Mouse (Mus musculus) embryo, embryonic 11.5 days (tissue): ENCODE data around the gene Ggt1.
"Not testable (repeated sequence)": the region's sequence is repeated elsewhere in the genome, so short reads cannot be mapped to it uniquely, and the experiment has no call there.

Experiments
- DNase-seq: peaks from one replicate; pipeline ENCODE4 v3.0.0-alpha.2; 2012; ENCODE audit warnings: low read depth, low spot score

Gene Ggt1

GRCm38 (mm10) chr10:75561071-75561654 lies at the start of gene Ggt1:
Ggt1 (plus strand) TSS chr10:75561604.
- DNase-seq: no peak

- no peak for DNase-seq
Measured at GRCm38 (mm10) chr10:75511897-75512296, 49.5 kb upstream of the Ggt1 start.

- DNase-seq: no peak
Measured at GRCm38 (mm10) chr10:75512796-75513195, 48.6 kb upstream of the Ggt1 start.

- no peak for DNase-seq
Measured at GRCm38 (mm10) chr10:75513306-75514067, 47.9 kb upstream of the Ggt1 start.

GRCm38 (mm10) chr10:75514361-75514760 lies 47.0 kb upstream of the Ggt1 start:
- DNase-seq: no peak

- no peak for DNase-seq
Measured at GRCm38 (mm10) chr10:75515216-75516037, 46.0 kb upstream of the Ggt1 start.

- DNase-seq: no peak
Measured at GRCm38 (mm10) chr10:75516038-75516723, 45.2 kb upstream of the Ggt1 start.

GRCm38 (mm10) chr10:75516724-75517072 lies 44.7 kb upstream of the Ggt1 start:
- no peak for DNase-seq

- DNase-seq: peak; percentile 94
Measured at GRCm38 (mm10) chr10:75517073-75517757, 44.2 kb upstream of the Ggt1 start, which contains the start of gene Snrpd3. Snrpd3 (plus strand) TSS chr10:75517551.

GRCm38 (mm10) chr10:75517758-75518143 lies 43.7 kb upstream of the Ggt1 start, which contains the start of gene Gucd1:
Gucd1 (minus strand) TSS chr10:75517972.
- DNase-seq: peak; percentile 92

GRCm38 (mm10) chr10:75520581-75520980 lies 40.8 kb upstream of the Ggt1 start:
- DNase-seq: no peak

GRCm38 (mm10) chr10:75521643-75522042 lies 39.8 kb upstream of the Ggt1 start:
- DNase-seq: no peak

- not testable (repeated sequence) for DNase-seq
Measured at GRCm38 (mm10) chr10:75525450-75525849, 36.0 kb upstream of the Ggt1 start.

GRCm38 (mm10) chr10:75530322-75530721 lies 31.1 kb upstream of the Ggt1 start:
- no peak for DNase-seq

GRCm38 (mm10) chr10:75531532-75532090 lies 29.8 kb upstream of the Ggt1 start:
- DNase-seq: no peak

GRCm38 (mm10) chr10:75534216-75534615 lies 27.2 kb upstream of the Ggt1 start:
- DNase-seq: no peak

- DNase-seq: no peak
Measured at GRCm38 (mm10) chr10:75534934-75535333, 26.5 kb upstream of the Ggt1 start.

- no peak for DNase-seq
Measured at GRCm38 (mm10) chr10:75535423-75535822, 26.0 kb upstream of the Ggt1 start.

GRCm38 (mm10) chr10:75536123-75536522 lies 25.3 kb upstream of the Ggt1 start:
- DNase-seq: no peak

GRCm38 (mm10) chr10:75547901-75548300 lies 13.5 kb upstream of the Ggt1 start:
- no peak for DNase-seq

GRCm38 (mm10) chr10:75548486-75548885 lies 12.9 kb upstream of the Ggt1 start:
- DNase-seq: no peak
